In the genomic region with DNA sequence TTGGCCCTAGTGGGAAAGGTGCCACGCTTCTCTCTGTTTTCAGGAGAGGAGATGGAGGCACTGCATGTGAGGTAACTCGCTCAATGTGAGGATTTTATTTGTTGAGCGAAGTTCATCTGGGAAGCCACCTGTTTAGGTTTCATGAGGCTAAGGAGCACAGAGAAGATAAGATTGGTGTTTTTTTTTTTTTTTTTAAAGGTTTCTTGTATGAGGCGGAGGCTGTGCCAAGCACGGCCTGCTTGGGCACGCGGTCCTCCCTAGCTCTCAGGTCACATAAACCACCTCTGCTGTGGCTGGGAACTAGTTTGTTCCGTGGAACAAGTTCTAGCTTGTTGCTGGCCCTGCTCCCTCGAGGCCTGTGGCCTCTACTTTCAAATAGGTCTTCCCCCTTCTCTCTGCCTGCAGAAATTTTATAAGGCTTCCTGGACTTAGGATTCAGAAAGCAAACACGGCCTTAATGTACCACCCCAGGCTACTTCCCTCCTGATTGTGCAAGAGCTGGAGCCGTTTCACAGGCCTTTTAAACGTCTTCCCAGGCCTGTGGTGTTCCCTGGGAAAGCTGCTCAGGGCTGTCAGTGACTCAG, we compare ENCODE assay signal across 9 mouse cellular contexts. TPM values are rescaled to one million over a fixed set of nuclear protein-coding genes. Genes with fewer than 3 reads are reported as not detected.
DNase-seq lines count a peak whose midpoint lies in the region; ATAC-seq and TF ChIP-seq lines count a peak whose summit lies in the region.
"Had no signal": no experiment of that assay in that cellular context is flagged by ENCODE, and none has a peak within 500 bp of the region (broad histone marks: within the 10 kb centered on the region; RNA-seq: fewer than 3 reads in every experiment).

No protein-coding gene starts in this region.

- H3K4me3 ChIP-seq in forebrain, embryonic 11.5 days (ENCODE audit: low read depth, low read length), result no peak overlapping the region
- H3K4me3 ChIP-seq in forebrain, postnatal 0 days (ENCODE audit: low read depth, low read length), result no peak overlapping the region
- no peak overlapping the region for H3K4me3 ChIP-seq in liver, embryonic 15.5 days (replicated peaks)
- H3K4me3 ChIP-seq: hindbrain, embryonic 15.5 days had no signal

- H3K9ac ChIP-seq in forebrain, embryonic 11.5 days (ENCODE audit: low read length), result no peak overlapping the region
- no peak overlapping the region for H3K9ac ChIP-seq in forebrain, postnatal 0 days
- 0 out of 2 replicates have a peak overlapping the region, but pooled peaks have one; percentile 22 for H3K9ac ChIP-seq in liver, embryonic 15.5 days
- H3K9ac ChIP-seq: hindbrain, embryonic 15.5 days had no signal

- DNase-seq in forebrain, embryonic 11.5 days (ENCODE audit: low spot score), result peak; percentile 31
- no peak for DNase-seq in forebrain, postnatal 0 days
- DNase-seq in urinary bladder, postnatal 14 days (ENCODE audit: low spot score), result peak; percentile 82
- DNase-seq in urinary bladder, adult 2 months (ENCODE audit: low spot score), result no peak
- DNase-seq in right cerebral cortex, postnatal 36 days (ENCODE audit: low spot score in 2 of 2), result no peak
- no peak for DNase-seq in layer of hippocampus, adult 11-12 months (ENCODE audit: low spot score)
- DNase-seq in layer of hippocampus, postnatal 25 days (ENCODE audit: extremely low spot score in 1 of 2, low spot score in 1 of 2), result no peak

- no peak overlapping the region for H3K4me2 ChIP-seq in forebrain, embryonic 11.5 days (ENCODE audit: low read depth, low read length, severe bottlenecking)
- no peak overlapping the region for H3K4me2 ChIP-seq in forebrain, postnatal 0 days (ENCODE audit: low read depth)
- H3K4me2 ChIP-seq in liver, embryonic 15.5 days, result no peak overlapping the region
- H3K4me2 ChIP-seq: hindbrain, embryonic 15.5 days had no signal

- no peaks in the 10 kb centered on the region for H3K9me3 ChIP-seq in forebrain, embryonic 11.5 days (ENCODE audit: control insufficient read depth, low read length)
- no peaks in the 10 kb centered on the region for H3K9me3 ChIP-seq in forebrain, postnatal 0 days (ENCODE audit: low read length)
- H3K9me3 ChIP-seq in liver, embryonic 15.5 days (replicated peaks), result no peaks in the 10 kb centered on the region
- H3K9me3 ChIP-seq: hindbrain, embryonic 15.5 days had no signal

- no peak overlapping the region for H3K27ac ChIP-seq in forebrain, embryonic 11.5 days (ENCODE audit: low read depth, low read length)
- H3K27ac ChIP-seq in forebrain, postnatal 0 days (ENCODE audit: low read depth, low read length), result no peak overlapping the region
- peak overlapping the region; percentile 84 for H3K27ac ChIP-seq in liver, embryonic 15.5 days (replicated peaks)
- H3K27ac ChIP-seq: hindbrain, embryonic 15.5 days had no signal

- no peaks in the 10 kb centered on the region for H3K27me3 ChIP-seq in forebrain, embryonic 11.5 days (ENCODE audit: control insufficient read depth, insufficient read depth, low read length)
- no peaks in the 10 kb centered on the region for H3K27me3 ChIP-seq in forebrain, postnatal 0 days (ENCODE audit: insufficient read depth, low read length)
- H3K27me3 ChIP-seq in liver, embryonic 15.5 days, result no peaks in the 10 kb centered on the region
- H3K27me3 ChIP-seq: hindbrain, embryonic 15.5 days had no signal

- 79% methylated on average over 12 of the region's 12 CpGs for WGBS in forebrain, embryonic 11.5 days
- 80% methylated on average over 12 of the region's 12 CpGs for WGBS in forebrain, postnatal 0 days
- WGBS in liver, embryonic 15.5 days (ENCODE audit: insufficient replicate concordance), result 39% methylated on average over 12 of the region's 12 CpGs

- H3K36me3 ChIP-seq in forebrain, embryonic 11.5 days (ENCODE audit: control insufficient read depth, insufficient read depth, low read length), result no peaks in the 10 kb centered on the region
- H3K36me3 ChIP-seq in forebrain, postnatal 0 days (ENCODE audit: insufficient read depth), result no peaks in the 10 kb centered on the region
- no peaks in the 10 kb centered on the region for H3K36me3 ChIP-seq in liver, embryonic 15.5 days (replicated peaks)
- H3K36me3 ChIP-seq: hindbrain, embryonic 15.5 days had no signal

- TF ChIP-seq CTCF in forebrain, postnatal 0 days (IDR thresholded peaks at IDR 0.05; ENCODE audit: low read depth), result no peak

- H3K4me1 ChIP-seq in forebrain, embryonic 11.5 days (replicated peaks; ENCODE audit: control insufficient read depth, insufficient read depth, low read length), result no peaks in the 10 kb centered on the region; the same call in 1 of the 2 replicates
- no peaks in the 10 kb centered on the region for H3K4me1 ChIP-seq in forebrain, postnatal 0 days (ENCODE audit: insufficient read depth)
- peaks cover 76% of the 10 kb centered on the region for H3K4me1 ChIP-seq in liver, embryonic 15.5 days (replicated peaks)
- H3K4me1 ChIP-seq: hindbrain, embryonic 15.5 days had no signal

- ATAC-seq in forebrain, embryonic 11.5 days (replicated peaks; ENCODE audit: low FRiP score), result no peak
- ATAC-seq in forebrain, postnatal 0 days, result no peak
- peak; percentile 45; the same call in 1 of the 2 replicates for ATAC-seq in liver, embryonic 15.5 days (ENCODE audit: insufficient read depth)

RNA-seq across cellular contexts. Expression of gene Pdcd4, which starts 2.6 kb away (rescaled TPM):
- polyA plus RNA-seq in forebrain, embryonic 11.5 days (2014; fragmentation: Nextera tagmentation; extraction: Ambion mirVana), result 84.0 and 90.6 TPM in 2 replicates
- total RNA-seq in forebrain, postnatal 0 days (2014; rRNA removed), result 24.4 and 32.3 TPM in 2 replicates
- 55.1 and 82.7 TPM in 2 replicates for polyA plus RNA-seq in forebrain, postnatal 0 days (2015; fragmentation: Nextera tagmentation; extraction: Ambion mirVana)
- polyA plus RNA-seq in urinary bladder, adult 2 months (2012; rRNA removed), result 81.3 and 100 TPM in 2 replicates
- 16.0 and 17.8 TPM in 2 replicates for polyA plus RNA-seq in liver, embryonic 15.5 days (2015; fragmentation: Nextera tagmentation; extraction: Ambion mirVana)
- total RNA-seq in layer of hippocampus, postnatal 25 days (2021), result 100 to 1,000 TPM; 118 to 120 TPM

RNA-seq across cellular contexts. Expression of gene Shoc2, which starts 49.5 kb away (rescaled TPM):
- 82.5 and 85.8 TPM in 2 replicates for polyA plus RNA-seq in forebrain, embryonic 11.5 days (2014; fragmentation: Nextera tagmentation; extraction: Ambion mirVana)
- 83.3 and 101 TPM in 2 replicates for total RNA-seq in forebrain, postnatal 0 days (2014; rRNA removed)
- 38.6 and 49.6 TPM in 2 replicates for polyA plus RNA-seq in forebrain, postnatal 0 days (2015; fragmentation: Nextera tagmentation; extraction: Ambion mirVana)
- polyA plus RNA-seq in urinary bladder, adult 2 months (2012; rRNA removed), result 27.2 and 30.1 TPM in 2 replicates
- 15.3 and 16.0 TPM in 2 replicates for polyA plus RNA-seq in liver, embryonic 15.5 days (2015; fragmentation: Nextera tagmentation; extraction: Ambion mirVana)
- 10 to 100 TPM; 47.8 to 49.1 TPM for total RNA-seq in layer of hippocampus, postnatal 25 days (2021)

RNA-seq across cellular contexts. Expression of gene Bbip1, which starts 49.8 kb away (rescaled TPM):
- 127 and 138 TPM in 2 replicates for polyA plus RNA-seq in forebrain, embryonic 11.5 days (2014; fragmentation: Nextera tagmentation; extraction: Ambion mirVana)
- 138 and 189 TPM in 2 replicates for total RNA-seq in forebrain, postnatal 0 days (2014; rRNA removed)
- 196 and 240 TPM in 2 replicates for polyA plus RNA-seq in forebrain, postnatal 0 days (2015; fragmentation: Nextera tagmentation; extraction: Ambion mirVana)
- polyA plus RNA-seq in urinary bladder, adult 2 months (2012; rRNA removed), result 33.4 and 37.1 TPM in 2 replicates
- 37.4 and 37.6 TPM in 2 replicates for polyA plus RNA-seq in liver, embryonic 15.5 days (2015; fragmentation: Nextera tagmentation; extraction: Ambion mirVana)
- total RNA-seq in layer of hippocampus, postnatal 25 days (2021), result 10 to 100 TPM; 53.3 to 54.2 TPM

Comparison
In these comparisons a context has a peak if more than half of its experiments do, and no peak if none do; other contexts are left out.
1. DNase-seq: peak in forebrain, embryonic 11.5 days (single experiment) and urinary bladder, postnatal 14 days (single experiment); none in forebrain, postnatal 0 days (single experiment), urinary bladder, adult 2 months (single experiment), right cerebral cortex, postnatal 36 days (0 of 2), layer of hippocampus, adult 11-12 months (single experiment) and layer of hippocampus, postnatal 25 days (0 of 2).